Mouse (Mus musculus): ENCODE data around the gene Gltp. TPM values are rescaled to one million over a fixed set of nuclear protein-coding genes. Genes with fewer than 3 reads are reported as not detected.

Gene Gltp
- total RNA-seq, 2 experiments from 2014 or later, result 50.8 to 60.5 TPM

GRCm38 (mm10) chr5:114702403-114703392 lies 11.9 kb upstream of the Gltp start:
- DNase-seq, result peak in 1 of 2 experiments; percentile 24

- DNase-seq, result no peak
These were observed 8.2 kb upstream of the Gltp start for GRCm38 (mm10) chr5:114699015-114699414.

GRCm38 (mm10) chr5:114698044-114698746 lies 7.4 kb upstream of the Gltp start:
- peak in 1 of 2 experiments; percentile 41 for DNase-seq

GRCm38 (mm10) chr5:114696939-114697338 lies 6.2 kb upstream of the Gltp start:
- no peak for DNase-seq

GRCm38 (mm10) chr5:114695775-114696174 lies 5.0 kb upstream of the Gltp start:
- DNase-seq, result no peak

- peak; percentile 39 to 50 for DNase-seq
These were observed 951 bp downstream of the Gltp start for GRCm38 (mm10) chr5:114689700-114690366.

- no peak for DNase-seq
These were observed 2.1 kb downstream of the Gltp start for GRCm38 (mm10) chr5:114688703-114689102.

GRCm38 (mm10) chr5:114687901-114688300 lies 2.9 kb downstream of the Gltp start:
- DNase-seq, result no peak

GRCm38 (mm10) chr5:114686726-114687210 lies 4.0 kb downstream of the Gltp start:
- no peak for DNase-seq

- peak; percentile 27 to 40 for DNase-seq
These were observed 4.8 kb downstream of the Gltp start for GRCm38 (mm10) chr5:114685986-114686385.

GRCm38 (mm10) chr5:114681717-114682116 lies 9.1 kb downstream of the Gltp start:
- DNase-seq, result no peak

GRCm38 (mm10) chr5:114680676-114681285 lies 10.0 kb downstream of the Gltp start:
- DNase-seq, result no peak

GRCm38 (mm10) chr5:114679841-114680591 lies 10.8 kb downstream of the Gltp start:
- no peak for DNase-seq

- DNase-seq, result no peak
These were observed 16.2 kb downstream of the Gltp start for GRCm38 (mm10) chr5:114674594-114674993.

GRCm38 (mm10) chr5:114673114-114673513 lies 17.7 kb downstream of the Gltp start:
- no peak for DNase-seq

GRCm38 (mm10) chr5:114669014-114669413 lies 21.8 kb downstream of the Gltp start:
- DNase-seq, result no peak

- DNase-seq, result peak; percentile 99
These were observed 23.4 kb downstream of the Gltp start for GRCm38 (mm10) chr5:114667228-114667856.

- DNase-seq, result no peak
These were observed 24.1 kb downstream of the Gltp start for GRCm38 (mm10) chr5:114666659-114667058.

GRCm38 (mm10) chr5:114664750-114665149 lies 26.0 kb downstream of the Gltp start:
- DNase-seq, result no peak

- DNase-seq, result no peak
These were observed 26.6 kb downstream of the Gltp start for GRCm38 (mm10) chr5:114664139-114664538.

- no peak for DNase-seq
These were observed 29.8 kb downstream of the Gltp start for GRCm38 (mm10) chr5:114661029-114661428.

Data from adrenal gland, postnatal 36 days (tissue).